Mouse (Mus musculus): ENCODE measurements around the gene Jpt2.

Gene Jpt2

DNA sequence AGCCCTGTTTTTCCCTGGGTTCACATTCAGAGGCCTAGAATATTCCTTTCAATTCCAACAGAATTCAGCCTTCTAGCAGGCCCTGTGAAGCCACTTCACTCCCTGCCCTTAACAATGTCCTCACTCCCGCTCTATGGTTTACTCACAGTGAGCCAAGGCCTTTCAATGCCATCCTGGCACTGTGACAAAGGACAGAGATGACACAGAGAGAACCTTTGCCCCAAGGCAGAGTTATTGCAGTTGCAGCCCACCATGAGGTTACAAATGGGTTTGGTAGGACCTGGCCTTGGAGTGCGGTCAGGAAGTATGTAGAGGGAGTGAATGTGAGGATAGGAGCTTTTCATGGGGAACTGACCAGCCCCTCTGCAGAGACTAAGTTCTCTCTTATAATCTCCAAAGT lies 52.9 kb downstream of the Jpt2 start:
- no peak for DNase-seq (ENCODE audit: low read depth, low spot score)

DNA sequence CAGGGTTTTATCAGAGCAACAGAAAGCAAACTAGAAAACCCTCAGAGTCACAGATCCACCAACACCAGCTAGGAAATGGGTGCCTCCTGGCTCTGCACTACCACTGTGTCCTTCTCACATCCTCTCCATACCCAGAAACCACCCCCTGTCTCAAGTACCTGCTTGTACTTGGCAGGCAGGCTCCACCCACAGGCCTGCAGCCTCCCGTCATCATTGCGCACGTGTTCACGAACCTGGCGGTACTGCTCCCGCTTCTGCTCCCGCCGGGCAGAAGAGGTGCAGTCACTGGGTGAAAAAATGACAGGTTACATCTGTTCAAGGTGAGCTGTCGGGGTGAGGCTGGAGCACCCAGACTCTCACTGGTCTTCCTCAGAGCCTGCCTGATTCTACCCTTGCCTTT lies 56.7 kb downstream of the Jpt2 start:
- no peak for DNase-seq (ENCODE audit: low read depth, low spot score)

DNA sequence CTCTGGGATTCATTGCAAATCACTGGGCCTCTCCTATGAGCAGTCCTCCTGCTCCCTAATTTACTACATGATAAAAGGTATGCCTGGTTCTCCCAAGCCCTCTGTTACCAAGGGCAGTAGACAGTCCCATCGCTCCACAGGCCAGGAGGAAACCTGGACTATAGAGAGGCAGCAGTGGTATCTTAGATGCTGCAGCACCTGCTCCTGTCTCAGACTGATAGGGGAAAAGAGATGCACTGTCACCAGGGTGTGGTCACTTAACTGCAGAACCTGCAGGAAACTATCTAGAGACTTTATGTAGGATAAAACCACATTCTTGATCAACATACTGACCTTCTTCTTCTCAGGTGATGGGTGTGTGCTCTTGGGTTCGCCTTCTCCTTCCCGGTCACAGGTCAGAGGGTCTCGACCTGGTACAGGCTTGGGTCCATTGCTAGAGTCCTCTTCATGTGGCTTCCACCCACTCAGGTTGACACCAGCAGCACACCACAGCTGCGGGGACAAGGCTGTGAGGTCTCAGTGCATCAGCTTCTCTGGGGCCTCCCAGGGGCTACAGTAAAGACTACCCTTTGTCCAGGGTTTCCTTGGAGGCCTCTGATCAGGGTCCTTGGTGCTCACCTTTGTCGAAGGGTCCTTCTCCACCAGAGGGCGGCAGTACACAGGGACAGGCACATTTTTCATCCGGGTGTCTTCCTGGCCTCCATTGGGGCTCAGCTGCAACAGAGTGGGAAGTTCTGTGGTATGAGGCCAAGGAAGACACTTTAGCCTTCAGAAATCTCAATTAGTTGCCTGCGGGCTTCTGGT lies 57.6 kb downstream of the Jpt2 start:
- peak; percentile 33 for DNase-seq (ENCODE audit: low read depth, low spot score)

DNA sequence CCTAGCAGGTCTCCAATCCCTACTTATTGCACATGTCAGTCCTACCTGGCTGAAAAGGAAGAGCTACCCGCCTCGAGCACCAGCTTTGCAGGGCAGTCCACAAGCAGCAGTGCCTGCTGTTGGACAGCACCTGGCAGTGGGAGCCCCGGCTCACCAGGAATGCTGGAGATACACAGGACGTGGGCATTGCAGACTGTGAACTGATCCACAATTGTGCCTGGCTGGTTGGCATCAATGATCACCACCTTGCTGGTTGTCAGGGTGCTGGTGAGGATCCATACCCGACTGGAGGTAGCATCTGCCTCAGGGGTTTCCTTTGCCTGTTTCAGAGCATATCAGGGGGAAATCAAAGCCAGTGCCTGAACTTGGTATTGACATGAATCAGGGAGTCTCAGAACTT lies 58.4 kb downstream of the Jpt2 start:
- DNase-seq (ENCODE audit: low read depth, low spot score), result no peak

DNA sequence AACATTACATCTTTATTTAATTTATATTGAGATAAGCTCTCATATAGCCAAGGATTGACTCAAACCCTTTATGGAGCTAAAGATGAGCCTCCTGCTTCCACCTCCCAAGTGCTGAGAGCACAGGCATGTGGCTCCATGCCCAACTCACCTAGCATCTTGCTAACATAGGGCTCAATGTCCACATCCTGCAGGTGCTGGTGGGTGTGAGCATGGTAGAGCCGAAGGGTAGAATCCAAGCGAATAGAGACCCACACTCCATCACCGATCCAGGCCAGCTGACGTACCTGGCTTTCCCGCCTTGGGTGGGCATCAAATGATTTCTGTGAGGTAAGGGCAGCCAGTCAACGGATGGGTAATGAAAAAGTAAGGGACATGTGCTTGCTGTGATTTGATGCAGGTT lies 60.5 kb downstream of the Jpt2 start:
- no peak for DNase-seq (ENCODE audit: low read depth, low spot score)

DNA sequence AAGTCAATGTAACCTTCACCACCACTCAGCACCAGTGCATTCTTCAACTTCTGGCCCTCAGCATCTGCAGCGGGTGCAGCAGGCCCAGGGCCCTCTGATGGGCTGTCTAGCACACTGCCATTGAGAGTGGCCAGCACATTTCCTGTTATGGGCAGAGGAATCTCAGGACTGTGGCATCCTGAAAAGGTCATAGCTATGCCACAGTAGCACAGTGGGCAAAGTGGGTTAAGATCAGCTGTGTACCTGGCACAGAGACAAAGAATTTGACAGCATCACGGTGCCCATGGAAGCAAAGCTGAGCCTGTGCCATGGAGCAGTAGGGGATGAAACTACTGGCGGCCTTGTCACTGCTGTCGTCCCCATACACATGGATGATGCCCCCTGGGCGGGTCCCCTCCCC lies 61.3 kb downstream of the Jpt2 start:
- no peak for DNase-seq (ENCODE audit: low read depth, low spot score)

DNA sequence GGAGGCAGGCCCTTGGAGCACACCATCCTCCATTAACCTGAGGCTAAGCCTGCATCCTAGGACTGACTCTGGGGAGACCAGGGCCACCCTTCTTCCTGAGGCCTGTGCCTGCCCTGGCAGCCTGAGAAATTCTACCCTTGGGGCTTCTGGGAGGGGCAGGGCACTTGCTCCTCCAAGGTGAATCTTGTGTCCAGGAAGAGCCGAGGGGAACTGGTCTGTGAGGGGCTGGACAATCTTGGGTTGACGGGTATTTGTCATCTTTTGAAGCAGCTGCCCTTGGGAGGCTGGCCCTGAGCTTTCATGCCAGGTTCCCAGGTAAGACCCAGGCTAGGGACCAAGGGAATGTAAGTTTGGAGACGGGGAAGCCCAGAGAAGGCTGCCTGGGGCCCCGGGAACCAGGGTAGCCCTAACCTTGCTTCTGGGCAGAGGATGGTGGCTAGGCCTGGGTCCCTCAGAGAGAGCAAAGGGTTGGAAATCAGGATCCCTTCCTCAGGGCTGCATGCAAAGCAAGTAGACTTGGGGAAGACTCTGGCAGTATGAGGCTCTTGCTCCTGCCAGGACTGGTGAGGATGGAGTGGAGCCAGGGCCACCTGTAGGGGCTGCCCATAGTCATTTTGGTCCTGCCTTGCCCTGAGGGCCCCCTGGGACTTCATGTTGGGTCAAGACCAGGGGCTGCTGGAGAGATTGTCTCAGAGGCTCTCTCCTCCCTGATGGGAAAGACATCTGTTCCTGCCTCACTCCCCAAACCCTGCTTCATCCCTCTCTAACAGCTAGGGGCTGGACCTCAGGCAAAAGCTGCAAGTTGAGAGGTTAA lies 62.2 kb downstream of the Jpt2 start:
- DNase-seq (ENCODE audit: low read depth, low spot score), result no peak

DNA sequence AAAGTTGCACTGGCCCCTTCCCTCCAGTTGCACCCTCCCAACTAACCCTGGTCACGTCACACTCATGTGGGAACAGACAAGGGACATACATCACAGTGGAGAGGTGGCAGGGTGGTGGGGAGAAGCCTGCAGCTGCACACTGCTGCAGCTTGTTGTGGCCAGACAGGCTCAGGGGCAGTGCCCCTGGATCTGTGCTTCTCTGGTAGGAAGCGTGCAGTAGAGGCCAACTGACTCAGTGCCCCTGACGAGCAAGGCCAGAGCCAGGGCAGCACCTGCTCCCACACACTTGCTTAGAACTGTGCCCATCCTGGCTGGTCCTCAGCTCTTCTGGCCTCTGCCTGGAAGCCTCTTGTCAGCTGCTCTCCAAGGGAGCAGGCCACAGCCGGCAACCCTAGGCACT lies 62.9 kb downstream of the Jpt2 start:
- no peak for DNase-seq (ENCODE audit: low read depth, low spot score)

DNA sequence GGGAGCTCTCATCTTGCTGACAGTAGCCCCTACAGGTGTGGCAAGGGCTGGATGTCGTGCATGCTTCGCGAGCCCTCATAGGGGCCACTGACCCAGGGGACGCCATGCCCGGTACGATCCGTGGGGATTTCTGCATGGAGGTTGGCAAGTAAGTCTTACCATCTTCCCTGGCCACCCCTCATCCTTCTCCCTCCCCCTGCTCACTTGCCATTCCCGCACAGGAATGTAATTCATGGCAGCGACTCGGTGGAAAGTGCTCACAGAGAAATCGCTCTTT lies 63.6 kb downstream of the Jpt2 start:
- DNase-seq (ENCODE audit: low read depth, low spot score), result no peak

DNA sequence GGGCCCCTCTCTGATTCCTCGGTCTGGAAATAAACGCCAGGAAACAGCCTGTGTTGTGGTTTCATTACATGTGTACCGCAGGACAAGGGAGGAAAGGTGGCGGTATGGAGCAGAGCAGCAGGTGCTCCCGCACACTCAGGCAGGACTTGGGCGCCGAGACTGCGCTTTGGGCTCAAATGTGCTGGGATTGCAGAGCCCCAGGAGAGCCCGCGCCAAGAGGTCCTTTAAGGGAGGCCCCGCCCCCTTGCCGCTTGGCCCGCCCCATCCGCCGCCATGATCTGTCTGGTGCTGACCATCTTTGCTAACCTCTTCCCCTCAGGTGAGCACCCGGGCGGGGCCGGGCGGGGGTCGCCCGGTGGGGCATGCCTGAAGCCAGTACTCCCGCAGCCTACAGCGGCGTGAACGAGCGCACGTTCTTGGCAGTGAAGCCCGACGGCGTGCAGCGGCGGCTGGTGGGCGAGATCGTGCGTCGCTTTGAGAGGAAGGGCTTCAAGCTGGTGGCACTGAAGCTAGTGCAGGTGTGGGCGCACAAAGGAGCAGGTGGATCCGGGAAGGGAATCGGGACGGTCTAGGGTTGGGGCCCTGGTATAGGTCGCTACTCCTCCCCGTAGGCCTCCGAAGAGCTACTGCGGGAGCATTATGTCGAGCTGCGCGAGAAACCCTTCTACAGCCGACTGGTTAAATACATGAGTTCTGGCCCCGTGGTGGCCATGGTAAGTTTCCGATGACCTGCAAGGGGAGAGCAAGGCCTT lies 64.1 kb downstream of the Jpt2 start, which contains the start of gene Nme3:
Gene Nme3 (plus strand): TSS at position 260 of the 752 bp plus-strand sequence.
- peak; percentile 89 for DNase-seq (ENCODE audit: low read depth, low spot score)

DNA sequence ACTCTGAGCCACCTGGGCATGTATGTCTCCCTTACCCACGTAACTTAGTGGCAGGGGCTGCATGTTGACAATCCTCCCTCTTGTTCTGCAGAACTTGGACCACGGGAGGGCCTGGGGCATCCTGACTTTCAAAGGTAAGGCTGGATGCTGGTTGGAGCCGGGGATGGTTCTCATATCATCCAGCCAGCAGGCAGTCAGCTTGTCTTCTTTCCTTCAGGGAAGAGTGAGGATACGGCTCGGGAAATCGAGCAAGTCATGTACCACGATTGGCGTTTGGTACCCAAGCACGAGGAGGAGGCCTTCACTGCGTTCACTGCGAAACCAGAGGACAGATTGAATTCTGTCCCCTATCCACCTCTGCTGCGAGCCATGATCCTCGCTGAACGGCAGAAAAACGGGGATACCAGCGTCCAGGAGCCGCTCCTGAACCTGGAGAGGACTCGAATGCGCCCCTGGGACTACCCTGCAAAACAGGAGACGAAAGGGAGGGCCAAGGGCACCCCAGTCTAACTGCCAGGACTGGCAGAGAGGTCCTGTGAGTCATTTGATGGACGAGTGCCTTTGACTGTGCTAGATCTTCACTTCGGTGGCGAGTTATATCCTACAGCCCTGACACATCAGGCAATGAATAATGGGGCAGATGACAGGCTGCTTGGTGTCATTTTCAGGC lies 64.8 kb downstream of the Jpt2 start:
- DNase-seq (ENCODE audit: low read depth, low spot score), result no peak

DNA sequence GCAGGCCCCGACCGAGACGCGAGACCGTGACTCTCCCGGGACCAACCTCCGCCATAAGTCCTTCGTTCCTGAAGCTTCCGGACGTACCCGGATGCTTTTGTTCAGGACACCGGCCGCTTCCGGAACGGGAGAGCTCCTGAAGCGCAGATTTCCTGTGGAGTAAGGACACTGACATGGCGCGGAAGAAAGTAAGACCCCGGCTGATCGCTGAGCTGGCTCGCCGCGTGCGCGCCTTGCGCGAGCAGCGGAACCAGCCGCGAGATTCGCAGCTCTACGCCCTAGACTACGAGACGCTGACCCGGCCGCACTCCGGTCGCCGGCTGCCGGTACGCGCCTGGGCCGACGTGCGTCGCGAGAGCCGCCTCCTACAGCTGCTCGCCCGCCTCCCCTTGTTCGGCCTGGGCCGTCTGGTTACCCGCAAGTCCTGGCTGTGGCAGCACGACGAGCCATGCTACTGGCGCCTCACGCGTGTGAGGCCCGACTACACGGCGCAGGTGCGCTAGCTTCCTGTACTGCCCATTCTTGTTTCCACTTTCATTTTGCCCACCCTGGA lies 65.4 kb downstream of the Jpt2 start, which contains the start of the genes Eme2 and Mrps34:
Gene Eme2 (minus strand): TSS at position 93 of the 553 bp plus-strand sequence.
Gene Mrps34 (plus strand): TSS at position 122 of the 553 bp plus-strand sequence.
- peak; percentile 90 for DNase-seq (ENCODE audit: low read depth, low spot score)

DNA sequence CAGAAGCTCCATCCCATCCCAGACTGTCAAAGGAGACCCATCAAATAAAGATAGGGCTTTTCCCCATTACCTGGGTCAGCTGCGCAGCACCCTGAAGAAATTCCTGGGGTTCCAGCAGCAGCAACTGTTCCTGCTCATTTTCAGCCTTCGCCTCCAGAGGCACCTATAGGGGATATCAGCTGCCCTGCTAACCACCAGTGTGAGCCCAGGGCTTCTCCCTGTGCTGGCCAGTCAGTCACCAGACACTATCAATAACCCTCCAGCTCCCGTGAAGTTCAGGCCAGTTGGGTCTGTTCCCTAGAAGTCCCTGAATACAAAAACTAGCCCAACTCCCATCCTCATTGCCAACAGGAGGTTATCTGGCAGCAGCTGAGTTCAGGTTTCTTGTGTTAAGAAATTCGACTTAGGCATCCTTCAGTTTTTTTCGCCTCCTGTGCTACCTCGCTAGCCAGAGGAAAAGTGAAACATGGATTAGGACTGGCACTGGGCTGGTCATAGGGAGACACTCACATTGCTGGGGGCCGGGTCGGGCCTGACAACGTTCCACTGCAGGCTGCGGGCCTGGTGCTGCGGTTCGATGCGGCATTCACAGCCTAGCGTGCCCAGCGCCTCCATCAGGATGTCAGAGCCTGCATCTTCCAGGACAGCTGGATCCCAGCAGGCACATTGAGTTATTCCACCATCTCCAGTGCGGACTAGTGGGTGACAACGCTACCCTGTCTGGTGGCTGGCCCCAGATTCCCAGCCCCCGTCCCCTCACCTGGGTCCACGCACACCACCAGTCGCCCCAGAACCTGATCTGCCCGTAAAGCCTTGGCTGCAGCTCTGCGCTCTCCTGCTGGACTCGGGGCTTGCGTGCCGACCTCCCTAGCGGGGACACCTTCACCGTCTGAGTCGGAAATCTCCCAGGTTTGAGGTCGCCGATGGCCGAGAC lies 66.2 kb downstream of the Jpt2 start:
- peak; percentile 27 for DNase-seq (ENCODE audit: low read depth, low spot score)

DNA sequence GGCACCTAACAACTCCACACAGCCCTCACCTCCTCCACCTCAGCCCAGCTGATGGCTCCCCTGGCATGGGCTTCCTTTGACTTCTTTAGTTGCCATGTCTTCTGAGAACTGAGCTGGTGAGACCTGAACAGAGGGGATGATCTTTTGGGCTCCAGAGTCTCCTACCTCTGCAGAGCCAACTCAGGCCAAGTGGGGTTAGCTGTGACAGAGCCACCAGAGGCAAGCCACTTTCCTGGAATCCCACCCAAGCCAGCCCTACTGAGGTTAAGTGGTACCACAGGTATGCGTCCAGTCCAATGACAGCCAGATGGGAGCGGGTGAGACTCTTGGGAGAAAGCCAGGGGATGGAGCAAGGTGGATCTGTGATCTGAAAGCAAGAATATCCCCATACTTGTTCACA lies 67.2 kb downstream of the Jpt2 start:
- DNase-seq (ENCODE audit: low read depth, low spot score), result no peak

DNA sequence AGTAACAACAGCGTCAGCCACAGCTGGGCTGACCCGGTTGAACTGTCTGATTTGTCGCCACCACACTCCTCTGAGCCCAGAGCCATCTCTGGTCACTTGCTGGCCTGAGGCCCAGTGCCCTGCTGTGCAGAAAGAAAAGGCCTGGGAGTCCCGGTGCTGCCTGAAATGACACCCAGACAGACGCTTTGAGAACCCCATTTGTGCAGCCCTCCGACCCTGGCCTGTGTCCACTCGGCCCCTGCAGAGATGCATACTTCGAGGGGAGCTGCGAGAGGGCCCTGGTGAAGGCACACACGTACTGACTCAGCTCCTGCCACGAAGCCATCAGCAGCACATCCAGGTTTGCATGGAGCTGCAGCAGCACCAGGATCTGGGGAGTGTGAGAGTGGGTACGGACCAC lies 67.7 kb downstream of the Jpt2 start:
- DNase-seq (ENCODE audit: low read depth, low spot score), result no peak

DNA sequence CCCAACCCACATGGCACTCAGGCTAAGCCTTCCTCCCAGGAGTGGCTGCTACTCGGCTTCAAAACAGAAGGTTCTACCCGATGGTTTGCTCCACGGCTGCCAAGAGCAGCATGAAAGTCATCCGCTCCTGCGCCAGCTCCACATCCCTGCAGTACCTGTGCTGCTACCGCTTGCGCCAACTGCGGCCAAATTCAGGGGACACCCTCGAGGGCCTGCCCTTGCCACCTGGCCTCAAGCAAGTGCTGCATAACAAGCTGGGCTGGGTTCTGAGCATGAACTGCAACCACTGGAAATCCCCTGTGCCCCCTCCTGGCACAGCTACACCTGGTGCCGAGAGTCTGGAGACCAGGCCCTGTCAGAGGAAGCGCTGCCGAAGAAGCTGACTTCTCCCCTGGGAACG lies 69.2 kb downstream of the Jpt2 start:
- DNase-seq (ENCODE audit: low read depth, low spot score), result peak; percentile 60

DNA sequence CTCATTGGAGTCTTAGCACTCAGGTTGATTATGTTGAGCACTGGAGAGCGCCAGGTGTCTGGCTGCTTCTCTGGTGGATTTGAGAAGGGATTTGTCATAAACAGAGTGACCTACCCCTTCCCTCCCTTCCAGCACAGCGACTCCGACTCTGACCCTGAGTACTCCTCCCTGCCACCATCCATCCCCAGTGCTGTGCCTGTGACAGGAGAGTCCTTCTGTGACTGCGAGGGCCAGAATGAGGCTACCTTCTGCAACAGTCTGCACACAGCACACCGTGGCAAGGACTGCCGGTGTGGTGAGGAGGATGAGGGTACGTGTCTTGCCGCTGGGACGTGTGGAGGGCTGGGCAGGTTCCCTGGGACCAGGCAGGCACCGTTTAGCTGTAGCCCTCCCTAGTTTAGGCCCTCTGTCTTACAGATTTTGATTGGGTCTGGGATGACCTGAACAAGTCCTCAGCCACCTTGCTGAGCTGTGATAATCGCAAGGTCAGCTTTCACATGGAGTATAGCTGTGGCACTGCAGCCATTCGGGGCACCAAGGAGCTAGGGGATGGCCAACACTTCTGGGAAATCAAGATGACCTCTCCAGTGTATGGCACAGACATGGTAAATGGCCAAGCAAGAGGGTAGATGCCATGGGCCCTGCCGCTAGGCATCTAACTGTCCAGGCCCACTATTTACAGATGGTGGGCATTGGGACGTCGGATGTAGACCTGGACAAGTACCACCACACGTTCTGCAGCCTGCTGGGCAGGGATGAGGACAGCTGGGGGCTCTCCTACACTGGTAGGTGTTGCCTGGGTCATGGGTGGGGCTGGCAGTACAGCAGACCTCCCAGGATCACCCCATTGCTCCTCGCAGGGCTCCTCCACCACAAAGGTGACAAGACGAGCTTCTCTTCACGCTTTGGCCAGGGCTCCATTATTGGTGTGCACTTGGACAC lies 70.1 kb downstream of the Jpt2 start:
- no peak for DNase-seq (ENCODE audit: low read depth, low spot score)

DNA sequence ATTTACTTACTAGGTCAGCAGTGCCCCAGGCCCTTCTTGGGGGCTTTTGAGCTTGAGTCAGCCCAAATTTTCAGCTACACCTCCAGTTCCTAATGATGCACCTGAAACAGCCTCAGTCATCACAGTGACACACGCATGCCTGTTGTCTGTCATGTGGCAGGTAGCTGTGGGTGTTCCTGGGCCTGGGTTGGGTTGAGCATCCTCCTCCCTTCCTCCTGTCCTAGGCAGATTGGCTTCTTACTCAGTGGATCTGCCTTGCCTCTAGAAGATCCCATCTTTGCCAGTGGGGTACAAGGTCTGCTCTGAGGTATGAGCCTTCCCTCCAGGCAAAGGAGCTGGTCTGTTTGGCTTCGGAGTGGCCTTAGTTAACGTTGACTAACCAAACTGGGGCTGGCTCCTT lies 71.6 kb downstream of the Jpt2 start:
- no peak for DNase-seq (ENCODE audit: low read depth, low spot score)
